Mouse (Mus musculus) ES-E14 (cell line): ENCODE data around the gene Rusc1. TPM values are rescaled to one million over a fixed set of nuclear protein-coding genes. Genes with fewer than 3 reads are reported as not detected.

Experiments used
- DNase-seq: peaks from one replicate; pipeline ENCODE4 v3.0.0-alpha.2; 2013; ENCODE audit warnings: low read depth, low spot score
- H3K27ac ChIP-seq: 2 replicates; pipeline ENCODE4 v1.5.1; 2012; ENCODE audit warnings: low read depth, mild to moderate bottlenecking, low read length, moderate library complexity, mixed read lengths; ENCODE audit not compliant: poor library complexity, insufficient read depth, severe bottlenecking
- H3K36me3 ChIP-seq: 2 replicates; pipeline ENCODE4 v1.6.1; 2012; ENCODE audit warnings: mild to moderate bottlenecking, low read length, moderate library complexity, mixed read lengths; ENCODE audit not compliant: control insufficient read depth, poor library complexity, insufficient read depth, severe bottlenecking
- H3K4me1 ChIP-seq, 2 experiments: fragments of 150-350 bp in 1 of 2; sonication (generic) in 1 of 2; 2 replicates each; pipeline ENCODE4 v1.6.1; 2012; ENCODE audit warnings: low read length in 2 of 2, mild to moderate bottlenecking in 1 of 2, mixed read lengths in 1 of 2; ENCODE audit not compliant: control insufficient read depth in 2 of 2, insufficient read depth in 2 of 2, poor library complexity in 1 of 2
- H3K4me3 ChIP-seq, 2 experiments: fragments of 150-350 bp in 1 of 2; sonication (generic) in 1 of 2; 2 replicates each; pipeline ENCODE4 v1.5.1; 2012; ENCODE audit warnings: low read length in 2 of 2, low read depth in 1 of 2, mild to moderate bottlenecking in 1 of 2, mixed read lengths in 1 of 2; ENCODE audit not compliant: insufficient read depth in 1 of 2, poor library complexity in 1 of 2, severe bottlenecking in 1 of 2
- H3K9ac ChIP-seq: 2 replicates; pipeline ENCODE4 v1.6.1; 2012; ENCODE audit warnings: low read depth, mild to moderate bottlenecking, low read length, mixed read lengths; ENCODE audit not compliant: poor library complexity, insufficient read depth, severe bottlenecking
- H3K9me3 ChIP-seq: fragments of 150-350 bp; sonication (generic); 2 replicates; pipeline ENCODE4 v1.6.1; 2012; ENCODE audit warnings: low read depth, mild to moderate bottlenecking, low read length; ENCODE audit not compliant: control insufficient read depth, insufficient read depth
- CHD2 ChIP-seq: IDR thresholded peaks from 2 replicates; pipeline ENCODE4 v1.6.1; 2014; ENCODE audit warnings: mild to moderate bottlenecking, low read depth, low read length, inconsistent platforms
- HCFC1 ChIP-seq: IDR thresholded peaks from 2 replicates; pipeline ENCODE4 v1.6.1; 2012; ENCODE audit warnings: low read length, inconsistent platforms, borderline replicate concordance; ENCODE audit not compliant: insufficient read depth
- MAFK ChIP-seq: IDR thresholded peaks from 2 replicates; pipeline ENCODE4 v1.6.1; 2014; ENCODE audit warnings: mild to moderate bottlenecking, low read depth, low read length, inconsistent platforms; ENCODE audit not compliant: insufficient read depth
- ZC3H11A ChIP-seq: IDR thresholded peaks from 2 replicates; pipeline ENCODE4 v1.6.1; 2012; ENCODE audit warnings: low read depth, mild to moderate bottlenecking, inconsistent platforms, low read length, borderline replicate concordance
- ZNF384 ChIP-seq: IDR thresholded peaks from 2 replicates; pipeline ENCODE4 v1.6.1; 2012; ENCODE audit warnings: low read depth, low read length, inconsistent platforms
- in situ Hi-C, 2 experiments: fragments of 600-800 bp; cut with MboI; formaldehyde crosslinking; loops; one replicate each; pipeline ENCODE4 v1.15.1; 2025; ENCODE audit warnings: low sequenced_read_pairs in 2 of 2, inconsistent platforms in 1 of 2; ENCODE audit not compliant: unreplicated experiment in 2 of 2
- total RNA-seq: library from RNA; depleted of rRNA; stranded (reverse); fragments of 300-350 nt; gene quantifications from 2 replicates; pipeline ENCODE4 v1.2.3, GENCODE M21; 2012

Rusc1 gene
- total RNA-seq, 1 experiment = 13.3 TPM

GRCm38 (mm10) chr3:89133063-89133450 is 39.9 kb upstream of the Rusc1 start:
- Histone ChIP-seq H3K4me1 (peaks cover 0 to 6% of the 10 kb centered on the region in 2 experiments; a peak in 1 of 4 replicates), H3K27ac (no peak overlapping the region)

GRCm38 (mm10) chr3:89132285-89133062 is 39.4 kb upstream of the Rusc1 start:
- no peak for TF ChIP-seq CHD2
- no peak for TF ChIP-seq HCFC1
- TF ChIP-seq ZNF384 = no peak
- no peak for TF ChIP-seq MAFK
- TF ChIP-seq ZC3H11A = no peak
- Histone ChIP-seq H3K27ac (no peak overlapping the region), H3K9me3 (no peaks in the 10 kb centered on the region), H3K9ac (peak overlapping the region; percentile 13; the same call in 1 of the 2 replicates), H3K36me3 (no peaks in the 10 kb centered on the region), H3K4me1 (peaks cover 0 to 6% of the 10 kb centered on the region in 2 experiments; a peak in 1 of 4 replicates), H3K4me3 (peak overlapping the region; percentile 19 to 25; a peak in 3 of 4 replicates)
- in situ Hi-C loops = no loop called here
- DNase-seq = no peak

More at GRCm38 (mm10) chr3:89133063-89133450, 39.9 kb upstream of the Rusc1 start:
- no peaks in the 10 kb centered on the region for H3K9me3 ChIP-seq
- H3K4me3 ChIP-seq = no peak overlapping the region
- no peak for TF ChIP-seq ZNF384
- in situ Hi-C loops = no loop called here
- no peak overlapping the region for H3K9ac ChIP-seq
- DNase-seq = no peak
- no peaks in the 10 kb centered on the region for H3K36me3 ChIP-seq

DNA sequence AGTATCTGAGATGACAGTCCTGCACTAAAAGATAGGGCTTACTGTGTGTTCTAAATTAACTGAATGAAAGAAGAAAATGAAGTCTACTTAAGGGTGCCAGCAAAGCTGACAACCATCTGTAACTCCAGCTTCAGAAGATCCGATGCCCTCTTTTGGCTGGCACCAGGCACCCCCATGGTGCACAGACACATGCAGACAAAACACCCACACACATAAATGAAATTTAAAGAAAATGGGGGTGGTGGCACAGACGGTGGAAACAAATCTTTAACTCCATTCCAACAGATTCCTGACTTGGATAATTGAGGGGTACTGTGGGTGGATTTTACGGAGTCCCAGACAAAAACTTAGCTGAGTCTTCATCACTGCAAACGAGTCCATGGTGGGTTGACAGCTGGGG is 38.7 kb upstream of the Rusc1 start:
- in situ Hi-C loops = no loop called here
- Histone ChIP-seq H3K4me1 (peaks cover 0 to 3% of the 10 kb centered on the region in 2 experiments; a peak in 1 of 4 replicates), H3K36me3 (no peaks in the 10 kb centered on the region), H3K9ac (no peak overlapping the region), H3K27ac (no peak overlapping the region), H3K4me3 (no peak overlapping the region), H3K9me3 (no peaks in the 10 kb centered on the region)
- TF ChIP-seq ZNF384 = no peak
- TF ChIP-seq CHD2 = no peak
- TF ChIP-seq MAFK = no peak
- TF ChIP-seq ZC3H11A = no peak
- no peak for TF ChIP-seq HCFC1
- no peak for DNase-seq

- Histone ChIP-seq H3K9ac (no peak overlapping the region), H3K9me3 (no peaks in the 10 kb centered on the region), H3K4me3 (no peak overlapping the region), H3K4me1 (peaks cover 0 to 3% of the 10 kb centered on the region in 2 experiments; a peak in 1 of 4 replicates), H3K27ac (no peak overlapping the region), H3K36me3 (no peaks in the 10 kb centered on the region)
- in situ Hi-C loops = no loop called here
- no peak for TF ChIP-seq ZNF384
- DNase-seq = no peak
Measured at GRCm38 (mm10) chr3:89129908-89130307, 36.8 kb upstream of the Rusc1 start.

DNA sequence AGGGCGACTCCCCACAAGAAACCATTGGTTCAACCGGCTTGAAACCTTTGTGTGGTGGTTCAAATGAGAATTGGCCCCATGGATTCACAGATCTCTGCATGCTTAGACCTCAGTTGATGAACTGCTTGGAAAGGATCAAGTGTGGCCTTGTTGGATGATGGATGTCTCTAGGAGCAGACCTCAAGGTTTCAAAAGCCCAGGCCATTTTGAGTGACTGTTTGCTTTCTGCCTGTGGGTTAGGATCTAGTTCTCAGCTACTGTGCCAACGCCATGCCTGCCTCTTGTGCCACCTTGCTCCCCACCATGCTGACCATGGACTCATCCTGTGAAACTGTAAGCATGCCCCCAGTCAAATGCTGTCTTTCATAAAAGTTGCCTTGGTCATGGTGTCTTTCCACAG is 32.9 kb upstream of the Rusc1 start:
- Histone ChIP-seq H3K27ac (no peak overlapping the region), H3K36me3 (no peaks in the 10 kb centered on the region), H3K4me3 (no peak overlapping the region), H3K9me3 (no peaks in the 10 kb centered on the region), H3K4me1 (no peaks in the 10 kb centered on the region), H3K9ac (no peak overlapping the region)
- no peak for DNase-seq
- in situ Hi-C loops = no loop called here
- TF ChIP-seq ZNF384 = no peak
- no peak for TF ChIP-seq CHD2
- TF ChIP-seq HCFC1 = no peak
- TF ChIP-seq ZC3H11A = no peak
- no peak for TF ChIP-seq MAFK
